Mouse (Mus musculus) erythroblast, embryonic 14.5 days (primary cell): ENCODE measurements around the gene Ctcf.

ENCODE experiments used
- GATA1 ChIP-seq: IDR thresholded peaks from 2 replicates; pipeline ENCODE4 v1.6.1; 2012; ENCODE audit warnings: low read length, inconsistent platforms, mixed read lengths
- TAL1 ChIP-seq: IDR thresholded peaks from 3 replicates; pipeline ENCODE4 v1.6.1; 2012; ENCODE audit warnings: low read length, inconsistent platforms, mixed read lengths

- TF ChIP-seq GATA1 (no peak), TAL1 (no peak)
These were observed 89.4 kb downstream of the Ctcf start for GRCm38 (mm10) chr8:105725726-105726125.
